18 mouse cellular contexts compared by ENCODE assay signal in the genomic region with DNA sequence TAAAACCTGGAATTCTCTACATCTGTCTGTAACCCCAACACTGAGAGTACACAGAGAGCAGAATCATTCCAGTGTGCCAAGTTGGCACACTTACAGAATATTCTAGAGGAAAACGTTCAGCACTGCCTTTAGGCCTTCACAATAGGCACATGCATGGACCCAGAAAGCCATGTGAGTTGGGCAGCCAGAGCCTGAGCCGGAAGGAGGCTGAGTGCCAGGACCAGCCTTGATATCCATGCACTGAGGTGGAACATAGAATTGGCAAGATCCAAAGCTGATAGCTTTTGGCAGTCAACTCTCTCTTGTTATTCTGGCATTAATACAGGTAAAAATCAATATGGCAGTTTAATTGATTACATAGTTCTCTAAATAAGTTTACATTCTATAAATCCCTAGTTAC. TPM values are rescaled to one million over a fixed set of nuclear protein-coding genes. Genes with fewer than 3 reads are reported as not detected.
"Had no signal": no experiment of that assay in that cellular context is flagged by ENCODE, and none has a peak within 500 bp of the region (broad histone marks: within the 10 kb centered on the region; RNA-seq: fewer than 3 reads in every experiment).

No protein-coding gene starts in this region.

- H3K27ac ChIP-seq: intestine, embryonic 15.5 days; kidney, postnatal 0 days; layer of hippocampus, adult 2 months; limb, embryonic 15.5 days; liver, embryonic 13.5 days; neural tube, embryonic 12.5 days; stomach, postnatal 0 days had no signal

- H3K4me2 ChIP-seq: intestine, embryonic 15.5 days; limb, embryonic 15.5 days; liver, embryonic 13.5 days; neural tube, embryonic 12.5 days had no signal

- H3K9ac ChIP-seq: intestine, embryonic 15.5 days; limb, embryonic 15.5 days; liver, embryonic 13.5 days; neural tube, embryonic 12.5 days had no signal

- H3K4me3 ChIP-seq: intestine, embryonic 15.5 days; layer of hippocampus, adult 2 months; limb, embryonic 15.5 days; liver, embryonic 13.5 days; neural tube, embryonic 12.5 days had no signal

- H3K4me1 ChIP-seq: intestine, embryonic 15.5 days; limb, embryonic 15.5 days; liver, embryonic 13.5 days; neural tube, embryonic 12.5 days had no signal

- DNase-seq: kidney, adult 2 months; kidney, postnatal 4 days; liver, embryonic 13.5 days; lung, adult 18-20 months; midbrain, embryonic 14.5 days; thymus, postnatal 4 days had no signal

- H3K9me3 ChIP-seq: intestine, embryonic 15.5 days; limb, embryonic 15.5 days; neural tube, embryonic 12.5 days had no signal

- H3K36me3 ChIP-seq: intestine, embryonic 15.5 days; limb, embryonic 15.5 days; liver, embryonic 13.5 days; neural tube, embryonic 12.5 days had no signal

- H3K27me3 ChIP-seq: intestine, embryonic 15.5 days; limb, embryonic 15.5 days; liver, embryonic 13.5 days; neural tube, embryonic 12.5 days had no signal

- ATAC-seq: intestine, embryonic 15.5 days had no signal

RNA-seq across cellular contexts. Expression of a gene that starts 0.9 kb away (rescaled TPM):
- total RNA-seq: layer of hippocampus, adult 2 months; layer of hippocampus, postnatal 10 days; left cerebral cortex, postnatal 10 days; monocyte, adult 5-6 weeks; neutrophil, adult 5-6 weeks had no signal
- polyA plus RNA-seq: intestine, embryonic 15.5 days; kidney, adult 2 months; kidney, postnatal 0 days; limb, embryonic 11.5 days; liver, embryonic 13.5 days; lung, embryonic 16.5 days; midbrain, embryonic 14.5 days; neural tube, embryonic 12.5 days; stomach, postnatal 0 days had no signal
